Mouse (Mus musculus) C2C12 (cell line): ENCODE results near the gene Map3k12.

Experiments
- CEBPB ChIP-seq: IDR thresholded peaks from one replicate; pipeline ENCODE4 v1.6.1; 2011; ENCODE audit warnings: low read depth, mild to moderate bottlenecking, control low read depth, moderate library complexity
- CTCF ChIP-seq: IDR thresholded peaks from one replicate; pipeline ENCODE4 v1.5.1; 2011; ENCODE audit not compliant: control insufficient read depth, insufficient read depth, insufficient read length
- FOSL1 ChIP-seq: IDR thresholded peaks from one replicate; pipeline ENCODE4 v1.8.0; 2011; ENCODE audit warnings: mild to moderate bottlenecking, low read length; ENCODE audit not compliant: poor library complexity, insufficient read depth, severe bottlenecking
- MAX ChIP-seq: IDR thresholded peaks from one replicate; pipeline ENCODE4 v1.6.1; 2011; ENCODE audit warnings: mild to moderate bottlenecking, control low read depth
- MYOD1 ChIP-seq: IDR thresholded peaks from one replicate; pipeline ENCODE4 v1.6.1; 2011; ENCODE audit warnings: low read depth; ENCODE audit not compliant: control insufficient read depth, insufficient read length
- MYOG ChIP-seq: IDR thresholded peaks from one replicate; pipeline ENCODE4 v1.6.1; 2011; ENCODE audit not compliant: control insufficient read depth, insufficient read length; ENCODE audit errors: extremely low read depth
- USF1 ChIP-seq: IDR thresholded peaks from one replicate; pipeline ENCODE4 v1.6.1; 2011; ENCODE audit warnings: low read depth, mild to moderate bottlenecking, control low read depth, moderate library complexity

- TF ChIP-seq MYOD1 (no peak), CTCF (no peak), MAX (no peak), FOSL1 (no peak), MYOG (no peak), CEBPB (no peak), USF1 (no peak)
These were observed 16.4 kb downstream of the Map3k12 start for GRCm38 (mm10) chr15:102500479-102500878.
